Mouse (Mus musculus) brain, embryonic 14.5 days (tissue): ENCODE data around the gene Thyn1.

Source experiments
- CTCF ChIP-seq: fragments of 200-500 bp; IDR thresholded peaks from 2 replicates; pipeline ENCODE4 v1.5.1; 2012; ENCODE audit warnings: inconsistent platforms, mild to moderate bottlenecking, moderate library complexity, borderline replicate concordance; ENCODE audit not compliant: insufficient read depth, insufficient read length; ENCODE audit errors: extremely low read depth
- POLR2A ChIP-seq: fragments of 200-500 bp; IDR thresholded peaks from 2 replicates; pipeline ENCODE4 v1.6.1; 2012; ENCODE audit warnings: mild to moderate bottlenecking, inconsistent platforms, borderline replicate concordance; ENCODE audit not compliant: poor library complexity, insufficient read depth, insufficient read length, severe bottlenecking; ENCODE audit errors: extremely low read depth

DNA sequence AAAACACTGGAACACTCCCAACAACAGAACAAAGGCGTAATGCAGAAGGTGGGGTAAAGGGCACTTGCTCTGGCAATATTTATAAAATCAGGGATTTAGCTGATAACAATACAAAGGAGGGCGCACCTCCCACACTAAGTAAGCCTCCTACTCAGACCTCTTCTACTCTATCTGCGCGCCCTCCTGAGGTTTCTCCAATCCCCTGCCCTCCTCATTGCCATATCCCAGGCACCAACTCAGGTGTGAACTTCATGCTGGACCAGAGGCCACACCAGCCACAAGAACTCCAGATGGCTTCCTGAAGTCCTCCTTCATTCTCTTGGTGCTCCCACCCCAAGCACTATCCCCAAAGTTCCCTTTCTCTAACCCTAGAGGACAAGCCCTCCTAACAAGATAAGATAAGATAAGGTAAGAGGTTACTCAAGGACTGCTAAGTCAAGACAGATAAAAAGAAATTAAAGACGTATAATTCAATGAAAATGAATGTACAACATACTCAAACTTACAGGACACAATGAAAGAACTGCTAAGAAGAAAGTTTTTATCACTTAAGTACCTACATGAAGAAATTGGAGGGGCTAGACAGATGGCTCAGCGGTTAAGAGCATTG is 13.7 kb upstream of the Thyn1 start:
- TF ChIP-seq CTCF (no peak), POLR2A (no peak)
